Comparison of ENCODE assay signal across 13 mouse cellular contexts in the genomic region with DNA sequence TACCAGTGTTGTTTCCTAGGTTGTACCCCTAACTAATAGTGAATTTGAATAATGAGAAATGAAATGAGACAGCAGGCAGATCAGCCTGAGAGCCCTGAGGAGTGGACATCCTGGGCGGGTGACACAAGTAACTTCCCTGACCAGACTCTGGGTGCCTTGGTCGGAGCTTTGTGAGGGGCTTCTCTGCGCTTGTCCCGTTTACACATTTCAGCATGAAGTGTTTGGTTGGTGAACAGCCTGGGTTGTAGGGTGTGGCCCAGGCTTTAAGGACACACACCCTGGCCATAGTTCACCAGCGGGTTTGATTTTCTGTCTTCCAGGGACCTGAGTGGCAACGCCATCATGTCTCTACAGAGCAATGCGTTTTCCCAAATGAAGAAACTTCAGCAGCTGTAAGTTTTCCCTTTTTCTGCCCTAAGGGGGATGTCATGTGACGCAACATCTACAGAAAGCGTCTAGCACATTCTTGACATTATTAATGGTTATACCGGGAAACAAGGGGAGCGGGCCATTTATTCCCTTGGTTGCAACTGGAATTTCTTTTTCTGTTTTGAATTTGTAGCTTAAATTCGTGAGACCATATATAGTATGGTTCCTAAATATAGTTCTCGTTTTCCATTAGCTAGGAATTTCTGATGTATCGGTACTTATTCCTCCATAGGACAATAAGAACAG. TPM values are rescaled to one million over a fixed set of nuclear protein-coding genes. Genes with fewer than 3 reads are reported as not detected.
DNase-seq lines count a peak whose midpoint lies in the region; ATAC-seq lines count a peak whose summit lies in the region.
"Had no signal": no experiment of that assay in that cellular context is flagged by ENCODE, and none has a peak within 500 bp of the region (broad histone marks: within the 10 kb centered on the region; RNA-seq: fewer than 3 reads in every experiment).

No protein-coding gene starts in this region.

- DNase-seq in heart, adult 11 months: peak; percentile 68
- DNase-seq in heart, postnatal 25 days (ENCODE audit: low spot score): no peak
- DNase-seq in lung, postnatal 25 days (ENCODE audit: low spot score): no peak
- DNase-seq in left cerebral cortex, adult 18-20 months (ENCODE audit: low spot score in 2 of 2): no peak
- no peak for DNase-seq in right cerebral cortex, postnatal 36 days (ENCODE audit: low spot score in 2 of 2)
- DNase-seq: cerebellum, postnatal 10 days; lung, adult 18-20 months; right cerebral cortex, postnatal 4 days had no signal

- no peak overlapping the region for H3K4me2 ChIP-seq in lung, embryonic 15.5 days
- no peak overlapping the region for H3K4me2 ChIP-seq in intestine, embryonic 15.5 days (replicated peaks)
- H3K4me2 ChIP-seq in stomach, embryonic 15.5 days: no peak overlapping the region
- H3K4me2 ChIP-seq: embryonic facial prominence, embryonic 12.5 days had no signal

- H3K27me3 ChIP-seq in lung, embryonic 15.5 days: no peaks in the 10 kb centered on the region
- H3K27me3 ChIP-seq in intestine, embryonic 15.5 days (replicated peaks): no peaks in the 10 kb centered on the region
- H3K27me3 ChIP-seq in stomach, embryonic 15.5 days (replicated peaks): no peaks in the 10 kb centered on the region
- H3K27me3 ChIP-seq: embryonic facial prominence, embryonic 12.5 days had no signal

- 0 out of 2 replicates have a peak, but pooled peaks have one; percentile 11 for ATAC-seq in lung, embryonic 15.5 days (ENCODE audit: borderline replicate concordance, extremely low read depth, low FRiP score, low TSS enrichment)
- ATAC-seq in intestine, embryonic 15.5 days: peak; percentile 56
- ATAC-seq in stomach, embryonic 15.5 days (ENCODE audit: insufficient read depth, low FRiP score, low read depth): peak; percentile 53; the same call in 1 of the 2 replicates

- H3K36me3 ChIP-seq in lung, embryonic 15.5 days: peaks cover 56% of the 10 kb centered on the region
- peaks cover 20% of the 10 kb centered on the region for H3K36me3 ChIP-seq in intestine, embryonic 15.5 days
- H3K36me3 ChIP-seq in stomach, embryonic 15.5 days: peaks cover 47% of the 10 kb centered on the region

- 66% methylated on average over 14 of the region's 14 CpGs for WGBS in lung, embryonic 15.5 days
- 59% methylated on average over 14 of the region's 14 CpGs for WGBS in intestine, embryonic 15.5 days
- 56% methylated on average over 14 of the region's 14 CpGs for whole genome bisulfite sequencing in stomach, embryonic 15.5 days

- H3K4me1 ChIP-seq in lung, embryonic 15.5 days: 0 out of 2 replicates have a peak, but pooled peaks cover 7% of the 10 kb centered on the region
- peaks cover 9% of the 10 kb centered on the region; the same call in 1 of the 2 replicates for H3K4me1 ChIP-seq in intestine, embryonic 15.5 days (replicated peaks)
- 0 out of 2 replicates have a peak, but pooled peaks cover 6% of the 10 kb centered on the region for H3K4me1 ChIP-seq in stomach, embryonic 15.5 days

- H3K9ac ChIP-seq in lung, embryonic 15.5 days: no peak overlapping the region
- H3K9ac ChIP-seq in intestine, embryonic 15.5 days: no peak overlapping the region
- no peak overlapping the region for H3K9ac ChIP-seq in stomach, embryonic 15.5 days
- H3K9ac ChIP-seq: embryonic facial prominence, embryonic 12.5 days had no signal

- intact Hi-C loops in heart, postnatal 25 days (cut with DNase I): no loop called here

- H3K4me3 ChIP-seq in lung, embryonic 15.5 days: no peak overlapping the region
- H3K4me3 ChIP-seq in intestine, embryonic 15.5 days (replicated peaks): no peak overlapping the region
- no peak overlapping the region for H3K4me3 ChIP-seq in stomach, embryonic 15.5 days (replicated peaks)
- H3K4me3 ChIP-seq: embryonic facial prominence, embryonic 12.5 days; layer of hippocampus, adult 2 months had no signal

- peak overlapping the region; percentile 38 for H3K27ac ChIP-seq in lung, embryonic 15.5 days
- peak overlapping the region; percentile 59 for H3K27ac ChIP-seq in intestine, embryonic 15.5 days
- peak overlapping the region; percentile 71 for H3K27ac ChIP-seq in stomach, embryonic 15.5 days
- H3K27ac ChIP-seq: layer of hippocampus, adult 2 months had no signal

- no peaks in the 10 kb centered on the region for H3K9me3 ChIP-seq in lung, embryonic 15.5 days
- no peaks in the 10 kb centered on the region for H3K9me3 ChIP-seq in intestine, embryonic 15.5 days
- no peaks in the 10 kb centered on the region for H3K9me3 ChIP-seq in stomach, embryonic 15.5 days
- H3K9me3 ChIP-seq: embryonic facial prominence, embryonic 12.5 days had no signal

RNA-seq across cellular contexts. Expression of a gene that starts 36.2 kb away (rescaled TPM):
- 1 to 10 TPM; 2.3 to 2.5 TPM for total RNA-seq in heart, postnatal 25 days (2021)
- 9.2 and 10.4 TPM in 2 replicates for polyA plus RNA-seq in lung, embryonic 15.5 days (2015; fragmentation: Nextera tagmentation; extraction: Ambion mirVana)
- 13.7 and 14.8 TPM in 2 replicates for polyA plus RNA-seq in intestine, embryonic 15.5 days (2015; fragmentation: Nextera tagmentation; extraction: Ambion mirVana)
- 19.4 and 21.5 TPM in 2 replicates for polyA plus RNA-seq in stomach, embryonic 15.5 days (2015; fragmentation: Nextera tagmentation; extraction: Ambion mirVana)
- 1 to 10 TPM; 3.0 to 3.2 TPM for total RNA-seq in left cerebral cortex, adult 18-20 months (2021)
